Mouse (Mus musculus): ENCODE measurements around the gene Klf9.

Gene Klf9

DNA sequence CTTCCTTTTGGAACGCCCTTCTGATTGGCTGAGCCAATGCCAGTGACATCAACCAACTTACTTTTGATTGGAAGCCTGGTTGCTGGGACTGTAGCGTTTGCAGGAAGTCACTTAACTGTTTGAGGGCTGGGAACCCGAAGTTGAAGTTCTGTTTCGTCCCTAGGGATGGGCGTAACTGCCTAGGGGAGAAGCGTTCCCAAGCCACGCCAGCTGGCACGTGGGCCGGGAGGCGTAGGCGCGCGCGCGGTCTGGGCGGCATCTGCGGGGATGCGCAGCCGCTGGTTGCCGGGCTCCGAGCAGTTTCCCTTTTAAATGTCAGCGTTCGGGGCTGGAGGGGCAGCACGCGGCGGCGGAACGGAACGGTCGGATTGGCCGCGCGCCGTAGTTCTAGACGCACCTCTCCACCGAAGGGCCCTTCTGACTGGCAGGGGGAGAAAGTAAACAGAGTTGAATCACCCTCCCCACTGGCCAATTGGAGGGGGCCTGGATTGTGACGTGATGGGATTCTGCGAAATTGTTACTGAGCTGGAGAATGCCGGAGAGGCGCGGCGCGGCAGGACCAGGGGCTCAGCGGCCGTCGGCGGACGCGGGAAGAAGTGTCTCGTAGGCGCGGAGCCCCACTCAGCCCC lies at the start of gene Klf9:
TSS of gene Klf9 (plus strand) at position 538 of the 629 bp plus-strand sequence.
- peak; percentile 94 for DNase-seq (ENCODE audit: low spot score)

DNA sequence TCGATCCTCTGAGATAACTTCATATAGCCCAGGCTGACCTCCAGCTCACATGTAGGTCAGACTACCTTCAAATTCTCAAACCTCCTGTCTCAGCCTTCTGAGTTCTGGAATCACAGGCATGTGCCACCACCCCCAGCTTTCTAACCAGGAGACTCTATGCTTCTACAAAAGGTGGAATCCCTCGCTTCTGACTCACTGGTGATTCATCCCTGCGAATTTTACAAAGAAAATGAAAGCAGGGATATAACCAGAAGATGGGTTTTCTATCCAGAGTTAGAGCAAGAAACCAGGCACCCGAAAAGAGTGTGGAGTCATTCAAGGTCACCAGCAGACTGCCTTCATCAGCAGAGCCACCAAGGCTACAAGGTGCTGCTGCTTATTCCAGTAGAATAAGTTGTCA lies 49.4 kb upstream of the Klf9 start:
- DNase-seq (ENCODE audit: low spot score) = no peak

DNA sequence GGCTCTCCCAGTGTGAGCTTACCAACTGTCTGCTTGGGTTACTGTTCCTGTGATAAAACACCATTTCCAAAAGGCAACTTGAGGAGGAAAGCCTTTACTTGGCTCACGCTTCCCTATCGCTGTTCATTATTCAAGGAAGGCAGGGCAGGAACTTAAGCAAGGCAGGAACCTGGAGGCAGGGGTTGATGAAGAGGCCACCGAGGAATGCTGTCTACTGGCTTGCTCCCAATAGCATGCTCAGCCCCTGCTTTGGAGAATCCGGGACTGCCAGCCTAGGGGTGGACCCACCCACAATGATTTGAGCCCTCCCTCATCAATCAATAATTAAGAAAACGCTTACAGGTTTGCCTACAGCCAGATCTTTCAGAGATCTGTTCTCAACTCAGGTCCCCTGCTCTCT lies 47.5 kb upstream of the Klf9 start:
- DNase-seq (ENCODE audit: low spot score) = no peak

DNA sequence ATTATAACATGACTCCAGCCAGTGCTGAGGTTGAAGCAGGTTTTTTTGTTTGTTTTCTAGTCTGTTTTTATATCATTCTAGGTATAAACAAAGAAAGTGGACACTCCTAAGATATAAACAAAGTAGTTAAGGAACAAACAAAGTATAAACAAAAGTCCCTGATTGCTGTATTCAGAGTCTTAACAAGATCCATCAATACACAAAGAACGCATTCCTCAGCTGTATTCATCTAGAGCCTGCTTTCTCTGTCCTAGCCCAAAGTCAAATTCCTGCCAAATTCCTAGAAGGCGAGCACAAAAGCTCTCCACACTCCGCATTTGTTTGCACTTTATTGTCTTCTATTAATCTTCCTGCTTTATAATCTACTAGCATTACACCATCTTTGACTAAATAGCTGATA lies 46.1 kb upstream of the Klf9 start:
- DNase-seq (ENCODE audit: low spot score) = no peak

DNA sequence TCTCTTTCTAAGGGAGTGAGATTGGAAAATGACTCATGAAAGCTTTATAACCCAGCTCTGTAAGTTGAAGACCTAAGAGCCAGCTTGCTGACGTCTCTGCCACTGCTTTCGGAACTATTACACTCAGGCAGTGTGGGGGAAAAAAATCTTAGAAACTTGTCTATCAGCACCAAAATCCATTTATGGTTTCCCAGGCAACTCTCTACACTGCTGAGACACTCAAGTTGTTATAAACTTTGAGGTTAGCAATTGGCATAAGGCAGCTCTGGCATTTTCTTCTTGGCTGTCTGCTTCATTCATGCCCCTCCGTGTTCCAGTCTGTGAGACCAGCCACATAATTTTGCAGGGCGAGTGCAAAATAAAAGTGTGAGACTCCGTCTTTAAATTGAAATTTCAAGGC lies 34.2 kb upstream of the Klf9 start:
- DNase-seq (ENCODE audit: low spot score) = no peak

DNA sequence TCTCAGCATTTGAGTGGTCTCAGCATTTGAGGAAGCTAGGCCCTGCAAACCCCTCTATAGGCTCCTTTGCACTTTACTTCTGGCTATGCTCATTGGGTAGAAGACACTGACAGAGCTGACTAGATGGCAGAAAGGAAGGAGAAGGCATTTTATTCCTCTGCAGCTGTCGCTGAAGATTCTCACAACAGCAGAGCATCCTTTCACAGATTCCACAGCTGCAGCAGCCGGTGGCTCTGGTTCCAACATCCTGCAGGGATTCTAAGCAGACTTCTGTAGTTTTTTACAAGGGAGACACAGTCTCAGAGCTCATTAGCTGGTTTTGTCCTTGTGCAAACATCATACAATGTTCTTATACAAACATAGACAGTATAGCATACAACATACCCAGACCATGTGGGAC lies 33.7 kb upstream of the Klf9 start:
- no peak for DNase-seq (ENCODE audit: low spot score)

DNA sequence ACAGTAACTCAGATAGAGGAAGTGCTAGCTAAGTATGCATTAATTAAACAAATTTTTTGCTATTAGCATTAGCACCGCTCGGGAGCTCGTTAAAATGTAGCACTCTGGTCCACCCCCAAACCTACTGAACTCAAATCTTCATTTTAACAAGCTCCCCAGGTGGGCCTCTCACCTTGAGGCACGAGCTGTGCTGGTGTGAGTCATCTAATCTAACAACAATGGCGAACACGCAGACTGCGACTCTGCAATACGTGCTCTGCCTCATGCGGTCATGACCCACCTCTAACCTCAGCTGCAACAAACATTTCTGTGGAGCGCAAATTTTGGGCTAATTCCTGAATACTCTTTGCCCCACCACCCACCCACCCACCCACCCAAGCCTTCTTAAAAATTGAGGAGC lies 19.2 kb upstream of the Klf9 start:
- peak; percentile 28 for DNase-seq (ENCODE audit: low spot score)

DNA sequence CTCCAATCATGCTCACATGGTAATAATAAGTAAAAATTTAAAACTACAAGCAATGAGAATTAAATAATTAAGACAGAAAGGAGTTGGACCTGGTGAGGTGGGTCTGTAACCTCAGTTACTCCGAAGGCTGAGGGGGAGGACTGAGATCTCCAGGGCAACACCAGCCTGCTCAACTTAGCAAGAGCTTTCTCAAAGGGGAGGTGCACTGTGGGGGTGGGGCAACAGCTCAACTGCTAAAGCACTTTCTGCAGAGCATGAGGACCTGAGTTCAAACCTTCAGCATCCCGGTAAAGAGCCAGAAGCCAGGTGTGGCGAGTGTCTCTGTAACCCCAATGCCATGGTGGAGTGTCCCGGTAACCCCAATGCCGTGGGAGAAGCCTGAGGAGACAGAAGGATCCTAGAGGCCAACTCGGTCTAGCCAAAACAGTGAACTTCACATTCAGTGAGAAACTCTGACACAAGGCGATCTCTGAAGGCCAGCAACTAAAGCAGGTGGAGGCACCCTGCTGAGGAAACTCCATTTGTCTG lies 16.9 kb upstream of the Klf9 start:
- DNase-seq (ENCODE audit: low spot score) = no peak

DNA sequence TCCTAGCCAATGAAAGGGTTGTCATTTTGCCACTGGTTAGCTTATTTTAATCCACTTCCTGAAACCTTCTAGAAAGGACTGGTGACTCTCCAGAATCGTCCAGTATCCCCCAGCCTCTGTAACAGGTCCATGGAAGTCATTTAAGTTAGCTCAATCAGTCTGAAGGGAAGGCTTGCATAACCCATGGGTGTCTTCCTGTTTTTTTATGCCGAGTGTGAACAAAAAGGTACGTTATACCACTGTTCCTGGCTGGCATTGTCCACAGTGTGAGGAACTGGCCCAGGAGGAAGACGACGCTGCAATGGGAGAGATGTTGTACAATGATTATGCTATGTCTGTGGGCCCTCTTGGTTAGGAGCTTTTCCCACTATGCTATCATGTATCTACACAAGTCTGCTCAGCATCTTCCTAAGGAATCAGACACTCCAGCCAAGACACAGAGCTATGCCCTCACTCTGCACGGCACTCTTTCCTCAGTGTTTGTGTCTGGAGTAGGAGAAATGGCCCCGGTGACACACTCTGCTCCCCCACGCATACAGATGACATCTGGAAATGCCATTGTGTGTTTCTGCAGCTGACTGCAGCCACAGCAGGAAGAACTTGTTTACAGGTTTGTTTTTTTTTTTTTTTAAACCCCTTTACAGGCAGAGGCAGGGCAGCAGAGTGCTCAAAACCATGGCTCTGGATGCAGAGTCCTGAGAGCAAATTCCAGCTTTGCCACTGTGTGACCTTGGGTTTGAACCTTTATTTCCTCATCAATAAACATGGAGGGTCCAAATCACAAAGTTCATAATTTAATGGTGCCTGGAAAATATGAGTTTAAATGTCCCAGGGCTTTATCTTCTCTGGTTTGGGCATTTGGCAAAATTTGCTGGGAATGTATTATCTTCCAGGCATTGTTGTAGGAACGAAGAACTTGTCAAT lies 15.5 kb upstream of the Klf9 start:
- DNase-seq (ENCODE audit: low spot score) = no peak

DNA sequence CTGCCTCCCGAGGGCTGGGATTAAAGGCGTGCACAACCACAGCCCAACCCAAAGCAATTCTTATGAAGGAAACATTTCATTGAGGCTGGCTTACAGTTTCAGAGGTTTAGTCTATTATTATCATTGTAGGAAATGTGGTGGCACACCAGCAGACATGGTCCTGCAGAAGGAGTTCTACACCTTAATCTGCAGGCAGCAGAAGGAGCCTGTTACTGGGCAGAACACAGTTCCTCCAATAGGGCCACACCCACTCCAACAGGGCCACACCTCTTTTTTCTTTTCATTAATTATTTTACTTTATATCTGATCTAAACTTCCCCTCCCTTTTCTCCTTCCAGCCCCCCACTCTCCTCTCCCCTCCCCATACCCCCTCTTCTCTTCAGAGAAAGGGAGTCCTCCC lies 11.1 kb upstream of the Klf9 start:
- DNase-seq (ENCODE audit: low spot score) = no peak

DNA sequence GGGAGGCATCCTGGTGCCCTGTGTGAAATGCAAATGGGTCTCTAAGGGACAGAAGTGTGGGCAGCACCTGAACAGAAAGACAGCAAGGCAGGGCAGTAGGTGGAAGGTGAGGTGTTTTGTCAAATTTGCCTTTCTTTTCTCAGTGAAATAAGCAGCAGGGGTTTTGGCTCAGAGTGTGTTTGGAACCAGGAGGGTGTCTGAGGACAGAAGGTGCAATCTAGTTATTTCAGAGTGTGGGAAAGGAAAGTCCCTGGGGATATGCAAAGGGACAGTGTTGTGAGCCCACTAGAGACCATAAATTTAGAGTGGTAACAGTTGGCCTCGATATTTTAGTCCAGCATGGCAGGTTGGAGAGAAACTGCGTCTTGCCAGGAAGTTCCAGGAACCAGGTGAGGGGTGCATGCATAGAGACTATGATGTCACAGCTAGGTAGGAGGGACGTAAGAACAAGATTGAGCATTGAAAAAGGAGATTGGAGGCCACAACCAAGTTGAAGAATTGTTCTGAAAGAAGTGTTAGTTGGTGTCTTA lies 8.9 kb upstream of the Klf9 start:
- no peak for DNase-seq (ENCODE audit: low spot score)

DNA sequence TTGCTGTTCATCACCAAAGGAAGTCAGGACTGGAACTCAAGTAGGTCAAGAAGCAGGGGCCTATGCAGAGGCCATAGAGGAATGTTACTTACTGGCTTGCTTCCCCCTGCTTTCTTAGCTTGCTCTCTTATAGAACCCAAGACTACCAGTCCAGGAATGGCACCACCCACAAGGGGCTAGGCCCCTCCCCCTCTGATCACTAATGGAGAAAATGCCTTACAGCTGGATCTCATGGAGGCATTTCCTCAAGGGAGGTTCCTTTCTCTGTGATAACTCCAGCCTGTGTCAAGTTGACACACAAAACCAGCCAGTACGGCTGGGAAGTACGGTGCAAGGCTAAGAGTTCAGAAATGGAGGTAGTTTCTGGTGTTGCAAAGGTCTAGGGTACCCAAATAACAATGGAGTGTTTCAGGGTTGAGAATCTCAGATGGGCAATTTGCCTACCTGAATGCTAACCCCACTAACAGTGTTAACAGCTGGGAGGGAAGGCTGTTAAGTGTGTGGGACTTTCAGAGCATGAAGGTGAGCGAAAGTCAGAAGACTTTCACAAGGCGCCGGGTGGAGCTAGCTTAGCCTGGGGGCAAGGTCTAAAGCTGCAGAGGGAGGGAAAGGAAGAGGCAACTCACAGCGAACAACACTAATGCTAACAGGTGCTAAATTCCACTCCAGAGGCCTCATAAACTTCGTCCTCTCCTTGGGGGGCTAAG lies 8.2 kb upstream of the Klf9 start:
- DNase-seq (ENCODE audit: low spot score) = no peak

DNA sequence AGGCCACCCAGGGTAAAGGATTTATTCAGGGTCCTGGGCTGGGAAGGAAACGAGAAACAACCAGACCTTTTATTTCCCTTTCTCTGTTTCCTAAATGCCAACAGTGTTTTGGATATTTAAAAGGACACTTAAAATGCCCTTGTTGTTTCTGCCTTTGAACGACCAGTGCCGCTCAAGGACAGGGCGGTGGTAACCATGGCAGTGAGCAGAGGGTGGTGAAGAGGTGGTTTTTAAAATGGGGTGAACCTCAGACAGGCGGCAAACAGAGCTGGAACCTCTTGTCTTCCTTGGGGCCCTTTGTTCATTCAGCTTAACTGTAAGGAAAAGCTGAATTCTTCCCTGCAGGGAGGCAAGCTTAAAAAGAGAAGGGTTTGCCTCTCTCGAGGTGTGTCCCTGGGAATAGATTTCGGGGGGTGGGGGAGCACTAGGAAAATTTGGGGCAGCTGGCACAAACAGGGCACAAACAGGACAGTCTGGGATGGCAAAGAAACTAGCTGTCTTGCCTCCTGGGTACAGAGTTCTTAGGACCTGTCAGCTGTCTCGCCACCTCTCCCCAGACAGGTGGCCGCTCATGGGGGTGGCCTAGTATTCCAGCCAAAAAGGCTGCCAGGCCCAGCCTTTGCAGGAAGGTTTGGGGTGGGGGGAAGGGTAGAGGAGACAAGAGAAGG lies 7.5 kb upstream of the Klf9 start:
- no peak for DNase-seq (ENCODE audit: low spot score)

DNA sequence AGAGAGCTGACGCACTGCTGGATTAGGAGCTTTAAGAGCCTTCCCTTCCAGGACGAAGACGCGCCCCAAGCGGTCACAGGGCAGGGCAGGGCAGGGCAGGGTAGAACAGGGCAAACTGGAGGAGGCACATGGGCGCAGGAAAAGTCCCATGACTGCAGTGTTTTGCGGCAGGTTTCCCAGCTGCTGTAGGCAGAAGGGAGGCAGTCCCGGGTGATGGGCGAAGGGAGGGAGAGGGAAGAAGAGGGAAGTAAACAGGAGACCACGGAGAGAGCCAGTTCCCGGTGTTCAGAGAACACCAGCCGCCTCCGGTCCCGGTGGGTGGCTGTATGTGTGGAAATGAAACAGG lies 7.0 kb upstream of the Klf9 start:
- DNase-seq (ENCODE audit: low spot score) = peak; percentile 83

DNA sequence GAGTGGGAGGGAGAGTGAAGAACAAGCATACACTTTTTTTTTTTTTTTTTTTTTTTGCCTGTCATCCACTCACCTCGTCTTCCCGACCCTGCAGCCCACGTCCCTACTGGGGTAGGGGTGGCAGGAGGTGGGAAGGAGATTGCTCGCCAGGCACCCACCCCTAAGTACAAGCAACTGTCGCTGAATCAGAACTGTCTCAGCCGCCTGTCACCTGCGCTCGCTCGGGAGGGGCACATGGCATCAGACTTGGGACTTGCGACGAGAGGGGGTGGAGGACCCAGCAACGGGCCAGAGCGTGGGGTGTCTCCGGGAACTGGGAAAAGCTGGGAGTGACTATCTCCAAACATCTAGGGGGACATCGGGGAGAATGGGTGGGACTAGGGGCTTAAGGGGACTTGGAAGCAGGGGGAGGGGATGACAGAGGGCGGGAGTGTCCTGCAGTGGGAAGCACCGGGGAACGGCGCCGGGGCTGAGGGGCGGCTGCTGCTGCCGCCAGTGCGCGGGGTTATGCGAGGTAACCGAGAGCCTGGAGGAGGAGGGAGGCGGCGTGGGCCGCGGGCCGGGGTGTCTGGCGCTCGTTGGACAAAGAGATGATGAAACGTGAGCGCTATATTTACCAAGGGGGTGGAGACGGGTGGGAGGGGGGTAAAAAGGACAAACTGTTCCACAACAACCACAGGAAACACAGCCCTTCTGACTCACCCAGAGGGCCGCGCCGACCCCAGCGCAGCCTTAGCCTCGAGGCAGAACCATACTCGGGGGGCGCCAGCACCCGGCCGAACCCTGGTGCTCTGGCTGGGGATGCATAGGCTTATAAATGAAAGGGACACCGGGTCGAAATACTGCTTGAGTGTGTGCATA lies 6.4 kb upstream of the Klf9 start:
- peak; percentile 93 for DNase-seq (ENCODE audit: low spot score)

DNA sequence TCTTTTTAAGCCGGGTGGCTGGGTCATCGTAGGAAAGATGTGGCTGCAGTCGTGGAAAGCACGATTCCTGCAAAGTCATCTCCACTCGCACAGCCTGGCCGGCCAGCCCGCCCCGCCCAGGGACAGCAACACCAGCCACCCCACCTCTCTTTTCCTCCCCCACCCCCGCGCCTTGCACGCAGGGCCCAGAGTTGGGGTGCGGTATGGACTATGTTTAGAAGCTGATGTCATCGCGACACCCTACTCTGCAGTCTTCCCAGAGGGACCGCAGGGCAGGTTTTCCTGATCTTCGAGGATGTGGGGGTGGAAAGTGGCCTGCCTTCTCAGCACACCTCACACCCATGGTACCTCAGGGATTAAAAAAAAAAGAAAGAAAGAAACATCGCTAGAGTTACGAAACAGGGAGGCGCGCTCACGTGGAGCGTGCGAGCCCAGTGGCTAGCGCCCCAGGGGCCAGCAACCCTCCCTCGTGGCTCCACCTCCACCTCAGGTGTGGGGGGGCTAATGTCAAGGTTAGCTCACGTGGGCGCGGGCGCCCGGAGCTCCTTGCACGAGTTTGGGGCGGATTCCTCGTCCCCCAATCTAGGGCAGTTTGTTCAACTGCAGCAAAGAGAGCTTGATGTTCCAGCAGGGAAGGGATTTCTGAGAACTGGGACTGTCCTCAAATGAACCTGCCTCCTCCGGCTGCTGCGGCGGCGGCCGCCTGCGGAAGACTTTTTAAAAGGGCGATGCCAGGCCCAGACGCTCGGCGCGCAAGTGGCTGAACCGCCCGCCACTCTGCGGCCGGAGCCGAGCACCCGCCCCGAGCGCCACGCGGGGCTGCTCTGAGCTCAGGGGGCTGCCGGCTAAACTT lies 5.5 kb upstream of the Klf9 start:
- DNase-seq (ENCODE audit: low spot score) = peak; percentile 87

DNA sequence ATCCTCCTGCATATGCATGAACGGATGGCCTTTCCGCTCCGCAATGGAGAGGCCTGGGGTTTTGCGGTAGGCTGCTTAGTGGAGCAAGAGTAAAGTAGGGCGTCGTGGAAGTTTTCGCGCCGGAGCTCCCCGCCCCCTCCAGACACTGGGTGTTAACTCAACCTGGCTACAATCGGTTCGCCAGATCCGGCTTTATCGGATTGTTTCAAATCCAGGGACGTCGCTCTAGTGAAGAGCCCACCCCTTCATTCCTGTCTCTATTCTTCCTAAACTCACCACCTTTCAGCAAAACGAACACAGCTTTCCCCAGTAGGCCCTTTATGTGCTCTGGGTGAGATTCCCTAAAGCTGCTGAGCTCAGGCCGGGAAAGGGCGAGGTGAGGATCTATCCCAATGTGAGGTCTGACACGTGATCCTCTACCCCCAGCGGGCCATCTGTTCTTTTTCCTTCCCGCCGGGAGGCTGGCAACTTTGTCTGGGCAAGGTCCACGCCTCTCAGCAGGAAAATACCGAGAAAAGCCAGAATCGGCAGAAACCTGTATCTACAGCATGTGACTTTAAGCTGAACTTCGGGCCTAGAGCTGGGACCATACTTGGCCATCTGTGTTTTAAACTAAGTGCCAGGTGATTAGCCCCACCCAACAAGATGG lies 4.7 kb upstream of the Klf9 start:
- peak; percentile 52 for DNase-seq (ENCODE audit: low spot score)

DNA sequence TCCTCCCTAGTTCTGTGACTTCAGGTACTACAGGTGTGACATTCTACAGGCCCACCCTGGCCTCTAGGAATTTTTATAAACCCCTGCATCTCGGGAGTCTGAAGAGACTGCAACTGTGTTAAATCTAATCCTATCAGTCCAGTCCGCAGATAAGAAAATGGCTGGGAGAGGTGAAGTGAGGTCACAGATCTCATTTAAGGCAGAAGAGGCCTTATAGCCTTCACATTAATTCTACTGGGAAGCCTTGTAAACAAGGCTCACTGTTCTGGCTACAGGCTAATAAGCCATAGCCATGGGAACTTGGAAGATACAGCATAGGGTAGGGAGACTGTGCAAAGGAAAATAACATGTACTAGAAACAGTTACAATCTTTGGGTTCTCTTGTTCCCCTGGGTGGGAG lies 3.7 kb upstream of the Klf9 start:
- no peak for DNase-seq (ENCODE audit: low spot score)

DNA sequence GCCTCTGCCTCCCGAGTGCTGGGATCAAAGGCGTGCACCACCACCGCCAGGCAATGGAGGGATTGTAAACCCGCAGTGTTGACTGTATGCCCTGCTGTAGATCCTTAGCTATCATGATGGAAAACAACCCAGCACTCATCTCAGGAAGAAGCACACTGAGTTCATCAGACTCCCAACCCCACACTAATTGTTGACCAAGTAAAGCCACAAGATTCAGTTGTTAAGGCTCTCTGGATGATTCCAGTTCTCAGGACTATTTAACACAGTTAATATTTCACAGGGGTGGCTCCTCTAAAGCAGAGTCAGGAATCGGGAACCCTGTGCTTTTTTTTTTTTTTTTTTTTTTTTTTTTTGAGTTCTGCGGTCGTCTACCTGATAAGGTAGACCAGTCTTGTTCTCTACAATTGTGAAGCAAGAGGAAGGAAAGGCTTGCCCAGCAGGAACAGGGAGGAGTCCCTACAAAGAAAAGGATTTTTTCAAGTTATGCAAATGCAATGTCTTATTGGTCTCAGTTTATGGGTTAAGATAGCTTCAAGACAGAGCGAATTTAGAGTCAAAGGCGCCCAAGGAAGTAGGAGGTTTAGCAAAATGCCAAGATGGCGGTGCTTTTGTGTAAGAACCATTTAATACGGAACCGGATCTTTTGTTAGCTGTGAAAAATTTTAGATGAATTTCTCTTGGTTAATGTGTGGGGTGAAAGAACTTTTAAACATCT lies 1.1 kb upstream of the Klf9 start:
- no peak for DNase-seq (ENCODE audit: low spot score)

Measured in urinary bladder, postnatal 14 days (tissue).